Mouse (Mus musculus) limb, embryonic 13.5 days (tissue): ENCODE data around the gene Gucd1. TPM values are rescaled to one million over a fixed set of nuclear protein-coding genes. Genes with fewer than 3 reads are reported as not detected.

Source experiments
- ATAC-seq: fragments of 200-750 bp; cut with Nextera tagmentation; 2 replicates; pipeline ENCODE4 v1.8.0; 2017; ENCODE audit warnings: low read depth, moderate number of reproducible peaks, moderate TSS enrichment; ENCODE audit not compliant: low FRiP score
- H3K27ac ChIP-seq: fragments of 300-500 bp; sonication (generic); 2 replicates; pipeline ENCODE4 v1.5.1; 2015; ENCODE audit warnings: inconsistent platforms, mild to moderate bottlenecking, moderate library complexity
- H3K27me3 ChIP-seq: fragments of 300-500 bp; sonication (generic); 2 replicates; pipeline ENCODE4 v1.6.1; 2015; ENCODE audit warnings: mild to moderate bottlenecking, inconsistent platforms
- H3K36me3 ChIP-seq: fragments of 300-500 bp; sonication (generic); 2 replicates; pipeline ENCODE4 v1.6.1; 2015; ENCODE audit warnings: inconsistent platforms, mild to moderate bottlenecking, moderate library complexity
- H3K4me1 ChIP-seq: fragments of 300-500 bp; sonication (generic); 2 replicates; pipeline ENCODE4 v1.6.1; 2015; ENCODE audit warnings: inconsistent platforms
- H3K4me2 ChIP-seq: fragments of 300-500 bp; sonication (generic); replicated peaks from 2 replicates; pipeline ENCODE4 v1.6.1; 2015; ENCODE audit warnings: inconsistent platforms, mild to moderate bottlenecking, moderate library complexity
- H3K4me3 ChIP-seq: fragments of 300-500 bp; sonication (generic); 2 replicates; pipeline ENCODE4 v1.5.1; 2015; ENCODE audit warnings: moderate library complexity, mild to moderate bottlenecking, inconsistent platforms
- H3K9ac ChIP-seq: fragments of 300-500 bp; sonication (generic); 2 replicates; pipeline ENCODE4 v1.6.1; 2015; ENCODE audit warnings: mild to moderate bottlenecking, inconsistent platforms
- H3K9me3 ChIP-seq: fragments of 300-500 bp; sonication (generic); 2 replicates; pipeline ENCODE4 v1.6.1; 2016; ENCODE audit warnings: inconsistent platforms
- WGBS: fragments of 180-500 bp; shearing (Covaris S2); methylation state at CpG from one replicate; pipeline ENCODE4 v1.1.7; 2015; 5-methylcytosine and 5-hydroxymethylcytosine counted together
- polyA plus RNA-seq: library from polyadenylated mRNA; unstranded; fragments of >200 nt; fragmentation: Nextera tagmentation; extraction: Ambion mirVana; gene quantifications from 2 replicates; pipeline ENCODE4 v1.2.1, GENCODE M21; 2015

Gene Gucd1
- polyA plus RNA-seq, 1 experiment from 2014 or later, result 29.2 TPM

DNA sequence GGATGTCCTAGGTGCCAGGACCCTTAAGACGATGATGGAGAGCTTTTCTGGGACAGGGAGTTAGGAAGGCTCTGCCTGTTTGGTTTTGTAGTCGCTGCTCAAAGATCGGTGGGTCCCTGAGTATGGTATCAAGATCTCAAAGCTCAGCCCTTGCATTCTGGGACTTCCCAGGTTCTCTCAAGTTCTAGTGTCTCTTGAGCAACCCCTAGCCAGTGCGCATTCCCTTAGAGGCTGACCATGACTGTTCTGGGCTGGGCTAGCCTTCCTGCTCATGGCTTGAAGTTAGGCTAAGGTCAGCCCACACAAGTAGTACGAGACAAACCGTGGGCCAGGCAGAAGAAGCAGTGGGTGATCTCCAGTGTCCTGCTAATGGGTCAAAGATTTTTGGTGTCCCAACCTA is 199.6 kb downstream of the Gucd1 start:
- Histone ChIP-seq H3K9ac (no peak overlapping the region), H3K27me3 (peaks cover 53% of the 10 kb centered on the region), H3K36me3 (0 out of 2 replicates have a peak, but pooled peaks cover under 1% of the 10 kb centered on the region), H3K4me2 (0 out of 2 replicates have a peak overlapping the region, but pooled peaks have one; percentile 74), H3K27ac (no peak overlapping the region), H3K4me1 (peaks cover 26% of the 10 kb centered on the region), H3K9me3 (no peaks in the 10 kb centered on the region), H3K4me3 (peak overlapping the region; percentile 50)
- no peak for ATAC-seq
- 86% methylated on average over 6 of the region's 6 CpGs for WGBS

DNA sequence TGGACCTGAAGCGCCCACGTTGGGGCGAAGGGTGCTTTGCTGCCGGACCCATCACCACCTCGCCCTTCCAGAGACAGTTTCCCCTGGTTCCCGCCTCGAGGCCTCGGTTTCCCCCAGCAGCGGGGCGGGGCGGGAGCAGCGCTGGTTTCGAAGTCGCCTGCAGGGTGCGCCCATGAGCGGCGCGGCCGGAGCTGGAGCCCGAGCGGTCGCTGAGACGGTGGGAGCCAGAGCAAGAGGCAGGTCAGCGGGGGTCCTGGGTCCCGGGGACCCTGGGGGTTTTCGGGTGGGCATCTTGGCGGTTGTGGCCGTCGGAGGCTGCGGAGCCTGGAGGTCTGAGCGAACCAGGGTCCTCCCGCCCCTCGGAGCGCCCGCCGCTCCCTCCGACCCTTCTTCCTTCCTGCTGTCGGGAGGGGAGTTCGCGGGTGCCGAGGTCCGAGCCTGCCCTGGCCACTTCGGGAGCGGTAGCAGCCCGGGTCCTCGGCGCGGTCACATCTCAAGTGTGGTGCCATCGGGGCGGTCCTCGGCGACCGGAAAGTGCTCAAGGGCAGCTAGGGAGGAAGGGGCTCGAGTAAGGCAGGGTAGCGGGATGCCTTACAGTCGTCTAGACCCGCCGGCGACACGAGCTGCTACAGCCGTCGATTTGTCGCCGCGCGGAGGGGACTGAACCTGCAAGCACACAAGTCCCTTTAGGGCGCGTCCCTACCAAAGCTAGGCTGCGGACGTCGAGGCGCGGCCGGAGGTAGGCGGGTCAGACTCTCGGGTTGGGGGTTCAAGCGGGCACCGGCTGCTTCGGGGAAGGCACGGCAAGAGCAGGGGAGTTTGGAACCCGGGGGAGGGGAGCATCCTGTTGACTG is 200.6 kb downstream of the Gucd1 start:
- Histone ChIP-seq H3K4me1 (peaks cover 17% of the 10 kb centered on the region), H3K4me2 (peak overlapping the region; percentile 74), H3K9ac (peak overlapping the region; percentile 55), H3K9me3 (no peaks in the 10 kb centered on the region), H3K4me3 (peak overlapping the region; percentile 50), H3K27ac (no peak overlapping the region; the same call in 1 of the 2 replicates), H3K36me3 (peaks cover 12% of the 10 kb centered on the region), H3K27me3 (peaks cover 53% of the 10 kb centered on the region)
- WGBS, result 2% methylated on average over 77 of the region's 81 CpGs
- ATAC-seq, result peak; percentile 31; the same call in 1 of the 2 replicates

DNA sequence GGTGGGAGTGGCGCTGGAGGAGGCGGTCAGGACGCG is 201.1 kb downstream of the Gucd1 start, which contains the start of gene Adora2a:
Gene Adora2a (plus strand): TSS at position 6 of the 36 bp plus-strand sequence.
- H3K4me2 ChIP-seq, result peak within 1 kb of the TSS; percentile 74
- peaks cover 53% of the 10 kb centered on the region for H3K27me3 ChIP-seq
- H3K27ac ChIP-seq, result no peak within 1 kb of the TSS; the same call in 1 of the 2 replicates
- WGBS, result 0% methylated on average over 4 of the region's 4 CpGs
- no peaks in the 10 kb centered on the region for H3K9me3 ChIP-seq
- peaks cover 16% of the 10 kb centered on the region for H3K36me3 ChIP-seq
- peak within 1 kb of the TSS; percentile 50 for H3K4me3 ChIP-seq
- peaks cover 17% of the 10 kb centered on the region for H3K4me1 ChIP-seq
- peak within 1 kb of the TSS; percentile 55 for H3K9ac ChIP-seq
- ATAC-seq, result no peak

DNA sequence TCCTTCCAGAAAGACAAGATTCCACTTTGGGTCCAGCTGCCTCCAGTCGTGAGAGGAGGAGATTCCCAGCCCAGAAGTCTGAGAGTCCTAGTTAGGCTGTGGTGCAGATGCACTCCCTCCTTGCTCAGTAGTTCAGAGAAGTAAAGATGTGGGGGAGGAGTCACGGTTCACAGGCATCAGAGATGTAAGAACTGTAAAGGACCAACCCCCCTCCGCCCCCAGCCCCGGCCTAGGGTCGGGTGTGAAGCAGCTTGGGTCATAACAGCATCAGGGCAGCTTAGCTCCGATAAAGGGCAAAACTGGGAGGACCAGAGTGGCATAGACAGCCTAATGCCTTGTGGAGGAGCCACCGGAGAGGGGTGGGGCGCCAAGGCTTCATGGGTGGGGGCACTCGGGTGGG is 201.3 kb downstream of the Gucd1 start:
- Histone ChIP-seq H3K4me2 (peak overlapping the region; percentile 74), H3K9me3 (no peaks in the 10 kb centered on the region), H3K4me3 (peak overlapping the region; percentile 50), H3K4me1 (peaks cover 17% of the 10 kb centered on the region), H3K36me3 (peaks cover 18% of the 10 kb centered on the region), H3K27me3 (peaks cover 53% of the 10 kb centered on the region), H3K9ac (peak overlapping the region; percentile 55), H3K27ac (no peak overlapping the region)
- peak; percentile 25; the same call in 1 of the 2 replicates for ATAC-seq
- WGBS, result 6% methylated on average over 9 of the region's 9 CpGs

DNA sequence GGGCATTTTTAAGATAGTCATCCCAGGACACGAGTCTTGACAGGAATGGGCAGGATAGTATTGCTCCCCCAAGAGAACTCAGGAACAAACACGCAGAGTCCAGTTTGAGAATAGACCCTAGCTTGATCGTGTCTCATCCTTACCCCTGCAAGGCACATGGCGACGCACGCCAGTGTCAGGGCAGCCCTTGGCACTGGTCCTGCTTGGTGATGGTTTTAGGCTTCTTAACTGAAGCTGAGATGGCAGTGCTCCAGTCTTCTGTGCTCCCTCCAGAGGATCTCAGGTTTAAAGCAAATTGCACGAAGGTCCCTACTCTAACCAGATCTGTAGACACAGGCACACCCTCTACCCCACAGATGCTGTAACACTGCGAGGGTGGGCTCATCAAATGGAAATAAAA is 202.0 kb downstream of the Gucd1 start:
- no peak overlapping the region for H3K27ac ChIP-seq
- H3K36me3 ChIP-seq, result peaks cover 25% of the 10 kb centered on the region
- no peak overlapping the region for H3K4me3 ChIP-seq
- H3K4me2 ChIP-seq, result peak overlapping the region; percentile 74
- peaks cover 53% of the 10 kb centered on the region for H3K27me3 ChIP-seq
- H3K9ac ChIP-seq, result no peak overlapping the region
- WGBS, result 83% methylated on average over 8 of the region's 8 CpGs
- no peaks in the 10 kb centered on the region for H3K9me3 ChIP-seq
- peaks cover 17% of the 10 kb centered on the region for H3K4me1 ChIP-seq
- ATAC-seq, result no peak

DNA sequence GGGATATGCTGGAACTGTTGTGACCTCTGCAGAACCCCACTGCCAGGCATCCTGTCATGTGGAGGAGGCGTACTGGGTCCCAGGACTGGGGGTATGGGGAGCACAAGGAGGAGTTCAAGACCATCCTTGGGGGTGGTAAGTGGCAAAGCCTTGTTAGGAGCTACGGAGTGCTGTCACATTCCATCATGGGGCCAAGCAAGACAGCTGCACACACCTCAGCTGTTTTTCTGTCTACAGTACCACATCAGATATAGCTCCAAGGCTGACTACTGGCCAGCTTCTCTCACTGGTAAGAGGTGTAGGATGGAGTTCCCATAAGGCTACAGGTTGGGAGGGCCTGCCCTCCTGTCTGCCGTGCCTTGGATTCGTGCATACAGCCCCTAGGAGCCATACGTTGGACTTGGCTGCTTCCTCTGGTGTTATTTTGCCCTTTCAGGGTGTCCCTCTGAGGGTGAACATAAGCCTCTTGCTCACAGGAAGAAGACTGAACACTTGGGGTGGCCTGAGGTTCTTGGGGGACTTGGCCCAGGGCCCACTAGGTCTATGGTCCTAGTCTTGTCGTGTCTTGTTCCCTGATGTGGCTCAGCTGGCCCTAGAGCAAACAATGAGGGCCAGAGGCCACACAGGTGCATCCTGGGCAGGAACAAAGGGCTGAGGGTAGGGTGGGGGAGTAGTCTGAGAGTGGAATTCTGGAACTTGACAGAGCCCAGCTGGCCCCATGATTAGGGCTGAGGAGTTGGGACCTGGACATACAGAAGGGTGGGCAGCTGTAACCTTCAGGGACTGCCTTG is 203.4 kb downstream of the Gucd1 start:
- ATAC-seq, result no peak

DNA sequence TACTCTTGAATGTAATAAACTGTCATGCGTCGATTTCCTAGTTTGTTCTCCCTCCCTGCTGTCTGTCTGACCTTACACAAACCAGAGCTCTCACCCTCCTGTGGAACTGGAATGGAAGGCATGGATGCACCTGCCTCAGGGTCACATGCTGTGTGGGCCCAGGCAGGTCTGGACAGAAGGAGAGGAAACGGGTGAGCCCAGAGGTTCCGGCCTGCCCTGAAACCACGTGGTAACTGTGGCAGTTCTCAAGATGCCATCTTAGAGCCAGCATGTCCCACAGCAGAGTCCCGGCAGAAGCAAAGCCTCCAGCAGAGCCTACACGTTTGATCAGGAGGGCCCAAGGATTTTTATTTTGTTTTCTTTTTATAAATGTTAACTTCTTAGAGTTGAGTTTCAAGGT is 205.4 kb downstream of the Gucd1 start:
- no peak overlapping the region for H3K4me2 ChIP-seq
- H3K27ac ChIP-seq, result no peak overlapping the region
- 78% methylated on average over 7 of the region's 7 CpGs for WGBS
- ATAC-seq, result no peak
- peaks cover 59% of the 10 kb centered on the region for H3K36me3 ChIP-seq
- H3K27me3 ChIP-seq, result peaks cover 22% of the 10 kb centered on the region
- H3K4me1 ChIP-seq, result peaks cover 11% of the 10 kb centered on the region
- no peak overlapping the region for H3K4me3 ChIP-seq
- H3K9ac ChIP-seq, result no peak overlapping the region
- no peaks in the 10 kb centered on the region for H3K9me3 ChIP-seq

More for the DNA sequence above, 203.4 kb downstream of the Gucd1 start:
- Histone ChIP-seq H3K4me3 (no peak overlapping the region), H3K36me3 (peaks cover 39% of the 10 kb centered on the region), H3K4me2 (no peak overlapping the region), H3K4me1 (peaks cover 17% of the 10 kb centered on the region), H3K27ac (no peak overlapping the region), H3K27me3 (peaks cover 42% of the 10 kb centered on the region), H3K9ac (no peak overlapping the region), H3K9me3 (no peaks in the 10 kb centered on the region)
- WGBS, result 71% methylated on average over 6 of the region's 6 CpGs

DNA sequence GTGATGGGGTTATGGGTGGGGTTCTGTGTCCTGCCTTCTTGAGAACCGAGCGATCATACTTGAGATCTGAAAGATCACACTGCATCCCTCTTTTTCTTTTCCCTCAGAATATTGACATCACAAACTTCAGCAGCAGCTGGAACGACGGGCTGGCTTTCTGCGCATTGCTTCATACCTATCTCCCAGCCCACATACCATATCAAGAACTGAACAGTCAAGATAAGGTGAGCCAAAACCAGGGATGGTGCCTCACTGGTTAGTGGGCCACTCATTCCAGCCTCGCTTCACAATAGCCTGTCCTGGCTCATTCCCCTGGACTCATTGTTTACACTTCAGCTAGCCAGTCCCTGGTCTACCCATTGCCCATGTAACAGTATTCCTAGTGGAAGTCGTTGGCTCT is 210.6 kb downstream of the Gucd1 start:
- ATAC-seq, result no peak
- no peak overlapping the region for H3K9ac ChIP-seq
- no peaks in the 10 kb centered on the region for H3K9me3 ChIP-seq
- 93% methylated on average over 7 of the region's 7 CpGs for WGBS
- no peaks in the 10 kb centered on the region for H3K4me1 ChIP-seq
- peaks cover 97% of the 10 kb centered on the region for H3K36me3 ChIP-seq
- no peak overlapping the region for H3K4me3 ChIP-seq
- H3K27ac ChIP-seq, result no peak overlapping the region
- H3K4me2 ChIP-seq, result no peak overlapping the region
- H3K27me3 ChIP-seq, result no peaks in the 10 kb centered on the region

DNA sequence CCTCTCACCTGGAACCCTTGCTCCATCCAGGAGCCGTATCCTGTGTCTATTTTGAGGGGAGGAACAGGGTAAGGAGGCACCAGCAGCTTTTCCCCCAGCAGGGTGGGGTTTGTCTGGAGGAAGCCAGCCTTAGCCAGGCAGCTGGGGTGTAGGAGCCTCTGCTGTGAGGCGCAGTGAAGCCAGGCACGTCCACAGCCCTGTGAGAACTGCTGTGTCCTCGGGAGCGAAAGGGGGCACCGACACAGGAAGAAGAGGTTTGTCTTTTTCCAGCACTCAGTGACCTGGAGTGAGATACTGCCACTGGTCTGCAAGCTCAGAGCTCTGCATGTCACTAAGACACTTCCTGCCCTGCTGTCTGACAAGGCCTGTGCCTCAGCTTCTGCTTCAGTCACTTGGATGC is 213.4 kb downstream of the Gucd1 start:
- 83% methylated on average over 6 of the region's 6 CpGs for WGBS

DNA sequence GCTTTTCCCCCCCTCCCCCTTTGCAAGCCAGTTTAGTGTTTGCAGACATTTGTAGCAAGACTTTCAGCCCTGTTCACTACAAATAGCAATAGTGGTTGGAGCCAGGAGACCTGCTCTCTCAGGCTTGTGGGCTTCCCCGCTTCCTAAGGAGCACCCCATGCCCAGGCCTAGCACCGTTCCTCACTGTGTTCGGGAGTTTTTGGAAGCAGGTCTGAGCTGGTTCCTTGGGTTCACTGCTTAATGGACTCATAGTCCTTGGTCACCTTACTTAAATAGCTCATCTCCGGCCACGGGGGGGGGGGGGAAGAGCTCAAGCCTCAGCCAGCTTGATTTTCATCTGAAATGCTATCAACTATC is 213.7 kb downstream of the Gucd1 start:
- Histone ChIP-seq H3K27me3 (no peaks in the 10 kb centered on the region), H3K4me2 (no peak overlapping the region), H3K4me1 (peaks cover 9% of the 10 kb centered on the region; the same call in 1 of the 2 replicates), H3K36me3 (peaks cover 91% of the 10 kb centered on the region), H3K4me3 (no peak overlapping the region), H3K9ac (no peak overlapping the region), H3K9me3 (no peaks in the 10 kb centered on the region), H3K27ac (no peak overlapping the region)
- 100% methylated on average over 5 of the region's 5 CpGs for WGBS
- no peak for ATAC-seq

More for the DNA sequence above, 213.4 kb downstream of the Gucd1 start:
- Histone ChIP-seq H3K4me1 (0 out of 2 replicates have a peak, but pooled peaks cover 5% of the 10 kb centered on the region), H3K27me3 (no peaks in the 10 kb centered on the region), H3K9me3 (no peaks in the 10 kb centered on the region), H3K36me3 (peaks cover 91% of the 10 kb centered on the region), H3K27ac (no peak overlapping the region), H3K4me3 (no peak overlapping the region), H3K9ac (no peak overlapping the region), H3K4me2 (no peak overlapping the region)
- ATAC-seq, result no peak

DNA sequence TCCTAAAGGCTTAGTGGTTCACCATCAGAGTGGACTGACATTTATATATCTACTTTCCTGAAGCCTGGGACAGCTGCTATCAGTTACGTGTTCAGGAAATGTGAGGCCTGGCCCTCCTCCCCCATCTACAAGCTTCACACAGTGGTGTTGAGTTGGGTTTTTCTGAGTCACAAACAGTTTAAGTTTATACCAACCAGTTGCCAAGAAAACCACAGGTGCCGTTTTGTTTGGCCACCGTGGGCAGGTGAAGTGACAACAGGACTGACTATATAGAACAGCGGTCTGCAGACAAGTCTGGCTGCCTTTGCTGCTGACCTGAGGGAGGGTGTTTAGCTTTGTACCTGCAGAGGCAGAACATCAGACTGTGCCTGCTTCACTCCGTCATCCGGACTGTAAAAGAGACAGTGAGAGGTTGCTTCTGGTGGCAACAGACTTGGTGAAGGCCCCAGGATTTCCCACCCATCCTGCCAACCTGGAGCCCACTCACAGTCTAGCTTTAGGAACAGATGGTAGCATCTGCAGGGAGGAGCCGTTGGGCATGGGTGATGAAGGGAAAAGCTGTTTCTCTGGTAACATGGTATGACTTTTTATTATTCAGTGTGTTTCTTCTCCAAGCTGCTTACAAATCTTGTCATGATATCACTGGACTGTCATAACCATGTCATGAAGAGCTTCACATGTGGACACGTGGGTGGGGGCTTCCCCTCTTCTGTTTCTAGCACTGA is 214.3 kb downstream of the Gucd1 start:
- H3K36me3 ChIP-seq, result peaks cover 91% of the 10 kb centered on the region
- no peak overlapping the region for H3K27ac ChIP-seq
- no peak for ATAC-seq

DNA sequence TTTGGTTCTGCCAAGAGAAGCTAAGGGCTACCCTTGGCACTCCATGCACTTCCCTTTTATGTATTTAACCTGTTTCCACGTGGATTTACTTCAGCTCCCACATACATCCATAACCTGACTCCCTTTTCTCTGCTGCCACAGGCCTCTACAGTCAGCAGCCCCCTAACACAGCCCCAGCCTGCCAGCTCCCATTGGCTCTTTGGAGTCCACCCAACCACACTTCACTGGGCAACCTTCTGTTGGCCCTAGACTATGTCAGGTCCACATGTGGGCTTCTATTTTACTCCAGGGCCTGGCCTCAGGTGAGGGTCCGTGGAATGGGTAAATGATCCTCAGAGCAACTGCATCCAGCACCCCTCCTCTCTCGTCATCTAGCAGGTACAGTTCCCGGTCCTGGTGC is 215.2 kb downstream of the Gucd1 start:
- H3K27ac ChIP-seq, result no peak overlapping the region
- H3K9me3 ChIP-seq, result no peaks in the 10 kb centered on the region
- no peak overlapping the region for H3K9ac ChIP-seq
- no peak overlapping the region for H3K4me2 ChIP-seq
- peaks cover 89% of the 10 kb centered on the region for H3K36me3 ChIP-seq
- 90% methylated on average over 4 of the region's 4 CpGs for WGBS
- no peaks in the 10 kb centered on the region for H3K27me3 ChIP-seq
- peaks cover 12% of the 10 kb centered on the region; the same call in 1 of the 2 replicates for H3K4me1 ChIP-seq
- ATAC-seq, result no peak
- no peak overlapping the region for H3K4me3 ChIP-seq

More for the DNA sequence above, 214.3 kb downstream of the Gucd1 start:
- H3K4me1 ChIP-seq, result peaks cover 12% of the 10 kb centered on the region; the same call in 1 of the 2 replicates
- H3K27me3 ChIP-seq, result no peaks in the 10 kb centered on the region
- no peak overlapping the region for H3K4me2 ChIP-seq
- H3K9me3 ChIP-seq, result no peaks in the 10 kb centered on the region
- no peak overlapping the region for H3K9ac ChIP-seq
- H3K4me3 ChIP-seq, result no peak overlapping the region
- WGBS, result 85% methylated on average over 8 of the region's 8 CpGs
